ENCODE assay signal across 8 mouse cellular contexts in genomic region chr6:34780231-34780942, GRCm38 (mm10). TPM values are rescaled to one million over a fixed set of nuclear protein-coding genes. Genes with fewer than 3 reads are reported as not detected.
A peak's percentile ranks its signal among the peaks of the same experiment; 100 is the strongest.
DNase-seq lines count a peak whose midpoint lies in the region; ATAC-seq and TF ChIP-seq lines count a peak whose summit lies in the region.

Gene Agbl3 (plus strand): TSS chr6:34780432.

- TF ChIP-seq CTCF in E14TG2a.4 (conservative IDR thresholded peaks at IDR 0.05; ENCODE audit: low read length) = no peak
- TF ChIP-seq CTCF in liver, postnatal 0 days (IDR thresholded peaks at IDR 0.05; ENCODE audit: low read depth) = 0 out of 2 replicates have a peak, but pooled peaks have one; percentile 7

- H3K4me3 ChIP-seq in E14TG2a.4 (replicated peaks; ENCODE audit: low read length) = peak within 1 kb of the TSS; percentile 80
- H3K4me3 ChIP-seq in forebrain, embryonic 13.5 days = peak within 1 kb of the TSS; percentile 59
- peak within 1 kb of the TSS; percentile 84 for H3K4me3 ChIP-seq in liver, postnatal 0 days (ENCODE audit: low read depth, low read length)
- H3K4me3 ChIP-seq in neural tube, embryonic 14.5 days (ENCODE audit: low read depth, low read length) = peak within 1 kb of the TSS; percentile 67

- H3K4me2 ChIP-seq in forebrain, embryonic 13.5 days = peak within 1 kb of the TSS; percentile 67
- H3K4me2 ChIP-seq in liver, postnatal 0 days (ENCODE audit: low read depth, low read length) = peak within 1 kb of the TSS; percentile 97
- H3K4me2 ChIP-seq in neural tube, embryonic 14.5 days (ENCODE audit: low read depth, low read length) = peak within 1 kb of the TSS; percentile 61

- peak; percentile 93 for ATAC-seq in cerebellum, adult (ENCODE audit: insufficient number of reproducible peaks, low FRiP score, low TSS enrichment)
- ATAC-seq in forebrain, embryonic 13.5 days = peak; percentile 95
- ATAC-seq in liver, postnatal 0 days = peak; percentile 95
- ATAC-seq in neural tube, embryonic 14.5 days (ENCODE audit: low read depth) = peak; percentile 97

- intact Hi-C loops in heart, postnatal 10 days (cut with DNase I) = loop anchor here (1.0 to 5.0 kb wide), 2 partner anchors 98 to 132 kb away; partner anchors contain the start of genes Cyren and Wdr91

- peaks cover 19% of the 10 kb centered on the region for H3K27me3 ChIP-seq in E14TG2a.4 (ENCODE audit: insufficient read depth, low read length)
- no peaks in the 10 kb centered on the region for H3K27me3 ChIP-seq in forebrain, embryonic 13.5 days
- no peaks in the 10 kb centered on the region for H3K27me3 ChIP-seq in liver, postnatal 0 days (ENCODE audit: insufficient read depth, low read length)
- H3K27me3 ChIP-seq in neural tube, embryonic 14.5 days (ENCODE audit: control insufficient read depth, insufficient read depth, low read length) = no peaks in the 10 kb centered on the region

- WGBS in forebrain, embryonic 13.5 days = under 1% methylated on average over 49 of the region's 81 CpGs
- WGBS in large intestine, adult 2 months = under 1% methylated on average over 76 of the region's 81 CpGs
- 2% methylated on average over 79 of the region's 81 CpGs for WGBS in liver, postnatal 0 days (ENCODE audit: insufficient replicate concordance)
- WGBS in neural tube, embryonic 14.5 days = under 1% methylated on average over 50 of the region's 81 CpGs

- peak; percentile 97 to 99 for DNase-seq in heart, postnatal 10 days
- peak; percentile 89 for DNase-seq in large intestine, adult 2 months (ENCODE audit: low read depth, low spot score)
- DNase-seq in liver, postnatal 0 days = peak; percentile 95
- peak; percentile 99 for DNase-seq in testis, postnatal 10 days (ENCODE audit: low spot score)

- no peaks in the 10 kb centered on the region for H3K9me3 ChIP-seq in E14TG2a.4 (ENCODE audit: low read length)
- no peaks in the 10 kb centered on the region for H3K9me3 ChIP-seq in forebrain, embryonic 13.5 days (replicated peaks)
- no peaks in the 10 kb centered on the region for H3K9me3 ChIP-seq in liver, postnatal 0 days (ENCODE audit: low read length)
- H3K9me3 ChIP-seq in neural tube, embryonic 14.5 days (ENCODE audit: control insufficient read depth, low read length) = no peaks in the 10 kb centered on the region

- H3K4me1 ChIP-seq in E14TG2a.4 (replicated peaks; ENCODE audit: low read depth, low read length) = 0 out of 2 replicates have a peak, but pooled peaks cover 2% of the 10 kb centered on the region
- no peaks in the 10 kb centered on the region for H3K4me1 ChIP-seq in forebrain, embryonic 13.5 days
- H3K4me1 ChIP-seq in liver, postnatal 0 days (ENCODE audit: insufficient read depth) = peaks cover 3% of the 10 kb centered on the region; the same call in 1 of the 2 replicates
- no peaks in the 10 kb centered on the region for H3K4me1 ChIP-seq in neural tube, embryonic 14.5 days (ENCODE audit: control insufficient read depth, insufficient read depth, low read length)

- peak within 1 kb of the TSS; percentile 95 for H3K27ac ChIP-seq in forebrain, embryonic 13.5 days
- H3K27ac ChIP-seq in liver, postnatal 0 days (ENCODE audit: low read depth) = peak within 1 kb of the TSS; percentile 100
- H3K27ac ChIP-seq in neural tube, embryonic 14.5 days (ENCODE audit: low read depth, low read length) = peak within 1 kb of the TSS; percentile 97

- no peaks in the 10 kb centered on the region for H3K36me3 ChIP-seq in E14TG2a.4 (ENCODE audit: insufficient read depth, low read length)
- no peaks in the 10 kb centered on the region for H3K36me3 ChIP-seq in forebrain, embryonic 13.5 days (ENCODE audit: poor library complexity, severe bottlenecking)
- no peaks in the 10 kb centered on the region for H3K36me3 ChIP-seq in liver, postnatal 0 days (replicated peaks; ENCODE audit: insufficient read depth, low read length)
- H3K36me3 ChIP-seq in neural tube, embryonic 14.5 days (ENCODE audit: control insufficient read depth, insufficient read depth, low read length) = no peaks in the 10 kb centered on the region

- H3K9ac ChIP-seq in forebrain, embryonic 13.5 days = peak within 1 kb of the TSS; percentile 91
- peak within 1 kb of the TSS; percentile 90 for H3K9ac ChIP-seq in liver, postnatal 0 days (replicated peaks)
- peak within 1 kb of the TSS; percentile 92 for H3K9ac ChIP-seq in neural tube, embryonic 14.5 days (replicated peaks; ENCODE audit: low read depth, low read length)

- peak; percentile 34 for TF ChIP-seq EP300 in liver, postnatal 0 days (IDR thresholded peaks at IDR 0.05; ENCODE audit: low read depth)

RNA-seq across cellular contexts. Expression of gene Agbl3, which starts in this region (rescaled TPM):
- polyA plus RNA-seq in forebrain, embryonic 13.5 days (2015; fragmentation: Nextera tagmentation; extraction: Ambion mirVana) = 6.2 and 8.0 TPM in 2 replicates
- 1 to 10 TPM; 6.9 to 8.2 TPM for total RNA-seq in heart, postnatal 10 days (2021)
- 0.91 and 1.0 TPM in 2 replicates for polyA plus RNA-seq in large intestine, adult 2 months (2012; rRNA removed)
- 5.3 and 6.1 TPM in 2 replicates for polyA plus RNA-seq in liver, postnatal 0 days (2015; fragmentation: Nextera tagmentation; extraction: Ambion mirVana)
- polyA plus RNA-seq in neural tube, embryonic 14.5 days (2014; fragmentation: Nextera tagmentation; extraction: Ambion mirVana) = 12.7 and 15.2 TPM in 2 replicates

Comparison
In these comparisons a context has a peak if more than half of its experiments do, and no peak if none do; other contexts are left out.
1. Peak in every context shown above with its lines: DNase-seq, ATAC-seq, H3K4me3 ChIP-seq and H3K27ac ChIP-seq.